Mouse (Mus musculus): Measurements from ENCODE around the gene Slc22a6. TPM values are rescaled to one million over a fixed set of nuclear protein-coding genes. Genes with fewer than 3 reads are reported as not detected.

Slc22a6 gene
- polyA plus RNA-seq, 1 experiment from 2014 or later: not detected

GRCm38 (mm10) chr19:8663360-8663839, 45.6 kb downstream of the Slc22a6 start, which contains the start of gene Chrm1:
Chrm1 (plus strand) TSS chr19:8663789.
- H3K9me3 ChIP-seq (ENCODE audit: low read length): no peaks in the 10 kb centered on the region
- H3K9ac ChIP-seq (replicated peaks): no peak within 1 kb of the TSS
- WGBS (ENCODE audit: insufficient replicate concordance): 71% methylated on average over 9 of the region's 9 CpGs

GRCm38 (mm10) chr19:8663911-8664421, 46.1 kb downstream of the Slc22a6 start:
- no peak for ATAC-seq

More at GRCm38 (mm10) chr19:8663360-8663839, 45.6 kb downstream of the Slc22a6 start, which contains the start of gene Chrm1:
- Histone ChIP-seq H3K27me3 (ENCODE audit: insufficient read depth, low read length) (no peaks in the 10 kb centered on the region), H3K4me3 (ENCODE audit: low read depth, low read length) (peak within 1 kb of the TSS; percentile 42), H3K4me1 (ENCODE audit: insufficient read depth) (peaks cover 17% of the 10 kb centered on the region), H3K36me3 (replicated peaks; ENCODE audit: insufficient read depth, low read length) (no peaks in the 10 kb centered on the region), H3K4me2 (ENCODE audit: low read depth, low read length) (peak within 1 kb of the TSS; percentile 76; the same call in 1 of the 2 replicates), H3K27ac (ENCODE audit: low read depth) (no peak within 1 kb of the TSS)
- DNase-seq: no peak
- ATAC-seq: peak; percentile 38; the same call in 1 of the 2 replicates
- no peak for TF ChIP-seq CTCF (IDR thresholded peaks at IDR 0.05; ENCODE audit: low read depth)
- TF ChIP-seq EP300 (IDR thresholded peaks at IDR 0.05; ENCODE audit: low read depth): no peak

GRCm38 (mm10) chr19:8664859-8665258, 47.0 kb downstream of the Slc22a6 start:
- TF ChIP-seq EP300 (IDR thresholded peaks at IDR 0.05; ENCODE audit: low read depth) (no peak), CTCF (IDR thresholded peaks at IDR 0.05; ENCODE audit: low read depth) (no peak)

More at GRCm38 (mm10) chr19:8663911-8664421, 46.1 kb downstream of the Slc22a6 start:
- Histone ChIP-seq H3K9me3 (ENCODE audit: low read length) (no peaks in the 10 kb centered on the region), H3K36me3 (replicated peaks; ENCODE audit: insufficient read depth, low read length) (no peaks in the 10 kb centered on the region), H3K27ac (ENCODE audit: low read depth) (no peak overlapping the region), H3K4me2 (ENCODE audit: low read depth, low read length) (no peak overlapping the region), H3K4me3 (ENCODE audit: low read depth, low read length) (no peak overlapping the region), H3K9ac (replicated peaks) (no peak overlapping the region), H3K4me1 (ENCODE audit: insufficient read depth) (peaks cover 17% of the 10 kb centered on the region), H3K27me3 (ENCODE audit: insufficient read depth, low read length) (no peaks in the 10 kb centered on the region)
- no peak for DNase-seq
- TF ChIP-seq CTCF (IDR thresholded peaks at IDR 0.05; ENCODE audit: low read depth) (no peak), EP300 (IDR thresholded peaks at IDR 0.05; ENCODE audit: low read depth) (no peak)
- WGBS (ENCODE audit: insufficient replicate concordance): 35% methylated on average over 10 of the region's 10 CpGs

GRCm38 (mm10) chr19:8665746-8666145, 47.9 kb downstream of the Slc22a6 start:
- TF ChIP-seq CTCF (IDR thresholded peaks at IDR 0.05; ENCODE audit: low read depth) (no peak), EP300 (IDR thresholded peaks at IDR 0.05; ENCODE audit: low read depth) (no peak)
- DNase-seq (no peak), ATAC-seq (no peak)
- Histone ChIP-seq H3K4me3 (ENCODE audit: low read depth, low read length) (no peak overlapping the region), H3K27me3 (ENCODE audit: insufficient read depth, low read length) (no peaks in the 10 kb centered on the region), H3K4me2 (ENCODE audit: low read depth, low read length) (no peak overlapping the region), H3K9me3 (ENCODE audit: low read length) (no peaks in the 10 kb centered on the region), H3K9ac (replicated peaks) (no peak overlapping the region), H3K27ac (ENCODE audit: low read depth) (no peak overlapping the region), H3K36me3 (replicated peaks; ENCODE audit: insufficient read depth, low read length) (no peaks in the 10 kb centered on the region), H3K4me1 (ENCODE audit: insufficient read depth) (peaks cover 17% of the 10 kb centered on the region)
- 72% methylated on average over 5 of the region's 5 CpGs for WGBS (ENCODE audit: insufficient replicate concordance)

More at GRCm38 (mm10) chr19:8664859-8665258, 47.0 kb downstream of the Slc22a6 start:
- Histone ChIP-seq H3K27ac (ENCODE audit: low read depth) (no peak overlapping the region), H3K9me3 (ENCODE audit: low read length) (no peaks in the 10 kb centered on the region), H3K36me3 (replicated peaks; ENCODE audit: insufficient read depth, low read length) (no peaks in the 10 kb centered on the region), H3K4me1 (ENCODE audit: insufficient read depth) (peaks cover 17% of the 10 kb centered on the region), H3K4me2 (ENCODE audit: low read depth, low read length) (no peak overlapping the region), H3K4me3 (ENCODE audit: low read depth, low read length) (no peak overlapping the region), H3K27me3 (ENCODE audit: insufficient read depth, low read length) (no peaks in the 10 kb centered on the region), H3K9ac (replicated peaks) (no peak overlapping the region)
- DNase-seq (no peak), ATAC-seq (no peak)
- WGBS (ENCODE audit: insufficient replicate concordance): 53% methylated on average over 3 of the region's 3 CpGs

GRCm38 (mm10) chr19:8672859-8673258, 55.0 kb downstream of the Slc22a6 start:
- 68% methylated on average over 3 of the region's 3 CpGs for WGBS (ENCODE audit: insufficient replicate concordance)

GRCm38 (mm10) chr19:8673336-8674063, 55.7 kb downstream of the Slc22a6 start:
- ATAC-seq (no peak), DNase-seq (no peak)
- no peak overlapping the region for H3K4me2 ChIP-seq (ENCODE audit: low read depth, low read length)
- H3K27ac ChIP-seq (ENCODE audit: low read depth): no peak overlapping the region
- 28% methylated on average over 9 of the region's 9 CpGs for WGBS (ENCODE audit: insufficient replicate concordance)
- TF ChIP-seq EP300 (IDR thresholded peaks at IDR 0.05; ENCODE audit: low read depth) (no peak), CTCF (IDR thresholded peaks at IDR 0.05; ENCODE audit: low read depth) (no peak)
- H3K9ac ChIP-seq (replicated peaks): no peak overlapping the region
- H3K4me3 ChIP-seq (ENCODE audit: low read depth, low read length): no peak overlapping the region
- no peaks in the 10 kb centered on the region for H3K36me3 ChIP-seq (replicated peaks; ENCODE audit: insufficient read depth, low read length)
- no peaks in the 10 kb centered on the region for H3K27me3 ChIP-seq (ENCODE audit: insufficient read depth, low read length)
- peaks cover 9% of the 10 kb centered on the region; the same call in 1 of the 2 replicates for H3K4me1 ChIP-seq (ENCODE audit: insufficient read depth)
- H3K9me3 ChIP-seq (ENCODE audit: low read length): no peaks in the 10 kb centered on the region

More at GRCm38 (mm10) chr19:8672859-8673258, 55.0 kb downstream of the Slc22a6 start:
- ATAC-seq: no peak
- no peaks in the 10 kb centered on the region for H3K27me3 ChIP-seq (ENCODE audit: insufficient read depth, low read length)
- no peak for DNase-seq
- no peak for TF ChIP-seq CTCF (IDR thresholded peaks at IDR 0.05; ENCODE audit: low read depth)
- no peak; the same call in 1 of the 2 replicates for TF ChIP-seq EP300 (IDR thresholded peaks at IDR 0.05; ENCODE audit: low read depth)
- H3K27ac ChIP-seq (ENCODE audit: low read depth): no peak overlapping the region
- H3K4me1 ChIP-seq (ENCODE audit: insufficient read depth): peaks cover 9% of the 10 kb centered on the region; the same call in 1 of the 2 replicates
- H3K9ac ChIP-seq (replicated peaks): no peak overlapping the region
- no peak overlapping the region for H3K4me2 ChIP-seq (ENCODE audit: low read depth, low read length)
- no peaks in the 10 kb centered on the region for H3K36me3 ChIP-seq (replicated peaks; ENCODE audit: insufficient read depth, low read length)
- H3K4me3 ChIP-seq (ENCODE audit: low read depth, low read length): no peak overlapping the region
- no peaks in the 10 kb centered on the region for H3K9me3 ChIP-seq (ENCODE audit: low read length)

Other genes with a start within 250 kb of the Slc22a6 start
- 0.18 TPM in 2 replicates for gene Slc22a30, start 212.9 kb upstream of the Slc22a6 start, polyA plus RNA-seq (2015; fragmentation: Nextera tagmentation; extraction: Ambion mirVana)
- 0.27 TPM in 2 replicates for gene Slc22a8, start 26.8 kb upstream of the Slc22a6 start, polyA plus RNA-seq (2015; fragmentation: Nextera tagmentation; extraction: Ambion mirVana)
- not detected in 2 replicates for gene Chrm1, start 45.8 kb downstream of the Slc22a6 start, polyA plus RNA-seq (2015; fragmentation: Nextera tagmentation; extraction: Ambion mirVana)
- gene Slc3a2, start 105.3 kb downstream of the Slc22a6 start, polyA plus RNA-seq (2015; fragmentation: Nextera tagmentation; extraction: Ambion mirVana): 64.4 and 68.0 TPM in 2 replicates
- gene Wdr74, start 117.8 kb downstream of the Slc22a6 start, polyA plus RNA-seq (2015; fragmentation: Nextera tagmentation; extraction: Ambion mirVana): 36.0 and 36.8 TPM in 2 replicates
- gene 1700092M07Rik, start 122.7 kb downstream of the Slc22a6 start, polyA plus RNA-seq (2015; fragmentation: Nextera tagmentation; extraction: Ambion mirVana): 0.31 and 0.43 TPM in 2 replicates
- 36.3 and 37.5 TPM in 2 replicates for gene Stx5a, start 123.4 kb downstream of the Slc22a6 start, polyA plus RNA-seq (2015; fragmentation: Nextera tagmentation; extraction: Ambion mirVana)
- gene Nxf1, start 139.0 kb downstream of the Slc22a6 start, polyA plus RNA-seq (2015; fragmentation: Nextera tagmentation; extraction: Ambion mirVana): 47.9 and 49.9 TPM in 2 replicates
- 56.0 and 59.1 TPM in 2 replicates for gene Tmem223, start 153.0 kb downstream of the Slc22a6 start, polyA plus RNA-seq (2015; fragmentation: Nextera tagmentation; extraction: Ambion mirVana)
- 76.3 and 80.3 TPM in 2 replicates for gene Tmem179b, start 156.4 kb downstream of the Slc22a6 start, polyA plus RNA-seq (2015; fragmentation: Nextera tagmentation; extraction: Ambion mirVana)
- 6.6 and 7.9 TPM in 2 replicates for gene Taf6l, start 168.4 kb downstream of the Slc22a6 start, polyA plus RNA-seq (2015; fragmentation: Nextera tagmentation; extraction: Ambion mirVana)
- gene Polr2g, start 180.5 kb downstream of the Slc22a6 start, polyA plus RNA-seq (2015; fragmentation: Nextera tagmentation; extraction: Ambion mirVana): 61.7 and 63.3 TPM in 2 replicates
- gene Zbtb3, start 184.5 kb downstream of the Slc22a6 start, polyA plus RNA-seq (2015; fragmentation: Nextera tagmentation; extraction: Ambion mirVana): 0.82 and 0.91 TPM in 2 replicates
- gene Ttc9c, start 201.3 kb downstream of the Slc22a6 start, polyA plus RNA-seq (2015; fragmentation: Nextera tagmentation; extraction: Ambion mirVana): 9.8 and 12.5 TPM in 2 replicates
- 2.1 and 2.3 TPM in 2 replicates for gene Hnrnpul2, start 202.0 kb downstream of the Slc22a6 start, polyA plus RNA-seq (2015; fragmentation: Nextera tagmentation; extraction: Ambion mirVana)
- not detected in 2 replicates for gene AC129217.1, start 211.7 kb downstream of the Slc22a6 start, polyA plus RNA-seq (2015; fragmentation: Nextera tagmentation; extraction: Ambion mirVana)
- gene Bscl2, start 219.4 kb downstream of the Slc22a6 start, polyA plus RNA-seq (2015; fragmentation: Nextera tagmentation; extraction: Ambion mirVana): 30.5 and 32.7 TPM in 2 replicates
- 0.08 and 0.23 TPM in 2 replicates for gene Gng3, start 221.2 kb downstream of the Slc22a6 start, polyA plus RNA-seq (2015; fragmentation: Nextera tagmentation; extraction: Ambion mirVana)
- 0.24 and 0.26 TPM in 2 replicates for gene Lrrn4cl, start 232.7 kb downstream of the Slc22a6 start, polyA plus RNA-seq (2015; fragmentation: Nextera tagmentation; extraction: Ambion mirVana)